Mouse (Mus musculus) G1E (cell line): ENCODE data around the gene Caps2.

Source experiments
- CTCF ChIP-seq: IDR thresholded peaks from 2 replicates; pipeline ENCODE4 v1.5.1; 2012; ENCODE audit warnings: low read depth, low read length, inconsistent platforms, mixed read lengths
- GATA1 ChIP-seq: IDR thresholded peaks from 2 replicates; pipeline ENCODE4 v1.6.1; 2012; ENCODE audit warnings: borderline replicate concordance, low read length, inconsistent platforms, mixed read lengths
- TAL1 ChIP-seq: conservative IDR thresholded peaks from 2 replicates; pipeline ENCODE4 v1.6.1; 2012; ENCODE audit warnings: low read depth, low read length, inconsistent platforms, mixed read lengths

GRCm38 (mm10) chr10:112138871-112139430 lies 24.5 kb upstream of the Caps2 start:
- no peak for TF ChIP-seq TAL1
- no peak for TF ChIP-seq GATA1
- no peak for TF ChIP-seq CTCF
